Mouse (Mus musculus) megakaryocyte progenitor cell, adult 5-6 weeks (primary cell): ENCODE data around the gene A730049H05Rik. TPM values are rescaled to one million over a fixed set of nuclear protein-coding genes. Genes with fewer than 3 reads are reported as not detected.
A peak's percentile ranks its signal among the peaks of the same experiment; 100 is the strongest.

Source experiments
- ATAC-seq: replicated peaks from 2 replicates; pipeline ENCODE4 v1.8.0; 2016; ENCODE audit warnings: mild to moderate bottlenecking, moderate TSS enrichment, inconsistent platforms; ENCODE audit not compliant: poor library complexity
- total RNA-seq, 2 experiments: library from RNA; stranded (forward) in 1 of 2; stranded (reverse) in 1 of 2; fragments of 157-497, 149-512 nt in 1 of 2; fragments of 200-1000 nt in 1 of 2; gene quantifications; 2 replicates each; pipeline versions ENCODE4 v1.2.3 to v1.2.4; 2015 to 2017

Gene A730049H05Rik
- total RNA-seq, 2 experiments from 2014 or later = not detected

- ATAC-seq = no peak
These were observed 10.3 kb downstream of the A730049H05Rik start for GRCm38 (mm10) chr6:92826561-92826960.

- ATAC-seq = no peak
These were observed 11.1 kb downstream of the A730049H05Rik start for GRCm38 (mm10) chr6:92827360-92827759.

GRCm38 (mm10) chr6:92829148-92829547 is 12.9 kb downstream of the A730049H05Rik start:
- no peak for ATAC-seq

GRCm38 (mm10) chr6:92831106-92831505 is 14.8 kb downstream of the A730049H05Rik start:
- ATAC-seq = no peak

GRCm38 (mm10) chr6:92842000-92842399 is 25.7 kb downstream of the A730049H05Rik start:
- ATAC-seq = no peak

- no peak for ATAC-seq
These were observed 27.2 kb downstream of the A730049H05Rik start for GRCm38 (mm10) chr6:92843474-92843873.

- ATAC-seq = no peak
These were observed 29.6 kb downstream of the A730049H05Rik start for GRCm38 (mm10) chr6:92845898-92846297.

- ATAC-seq = no peak
These were observed 30.3 kb downstream of the A730049H05Rik start for GRCm38 (mm10) chr6:92846614-92847013.

- ATAC-seq = no peak
These were observed 32.9 kb downstream of the A730049H05Rik start for GRCm38 (mm10) chr6:92849208-92849607.

- no peak for ATAC-seq
These were observed 34.0 kb downstream of the A730049H05Rik start for GRCm38 (mm10) chr6:92850250-92850649.

GRCm38 (mm10) chr6:92854873-92855272 is 38.6 kb downstream of the A730049H05Rik start:
- no peak for ATAC-seq

- ATAC-seq = no peak
These were observed 41.5 kb downstream of the A730049H05Rik start for GRCm38 (mm10) chr6:92857761-92858160.

- no peak for ATAC-seq
These were observed 42.6 kb downstream of the A730049H05Rik start for GRCm38 (mm10) chr6:92858721-92859510.

- ATAC-seq = no peak
These were observed 44.1 kb downstream of the A730049H05Rik start for GRCm38 (mm10) chr6:92860285-92860912.

GRCm38 (mm10) chr6:92862599-92862998 is 46.3 kb downstream of the A730049H05Rik start:
- no peak for ATAC-seq

- no peak for ATAC-seq
These were observed 52.9 kb downstream of the A730049H05Rik start, which contains the start of gene Gm15737 for GRCm38 (mm10) chr6:92869089-92869581. Gene Gm15737 (plus strand): TSS chr6:92869357.

GRCm38 (mm10) chr6:92869582-92870219 is 53.4 kb downstream of the A730049H05Rik start:
- no peak for ATAC-seq

- ATAC-seq = no peak
These were observed 55.5 kb downstream of the A730049H05Rik start for GRCm38 (mm10) chr6:92871813-92872212.

- no peak for ATAC-seq
These were observed 56.5 kb downstream of the A730049H05Rik start for GRCm38 (mm10) chr6:92872766-92873165.

GRCm38 (mm10) chr6:92874854-92875253 is 58.6 kb downstream of the A730049H05Rik start:
- peak; percentile 72 for ATAC-seq

GRCm38 (mm10) chr6:92875340-92875739 is 59.1 kb downstream of the A730049H05Rik start:
- ATAC-seq = no peak
